ENCODE assay signal across 7 mouse cellular contexts in genomic region chr12:3235124-3235631, GRCm38 (mm10).
A peak's percentile ranks its signal among the peaks of the same experiment; 100 is the strongest.
DNase-seq lines count a peak whose midpoint lies in the region; ATAC-seq and TF ChIP-seq lines count a peak whose summit lies in the region.

No protein-coding gene starts in this region.

- H3K9me3 ChIP-seq in intestine, postnatal 0 days (ENCODE audit: control insufficient read depth): no peaks in the 10 kb centered on the region
- H3K9me3 ChIP-seq in midbrain, embryonic 12.5 days: 0 out of 2 replicates have a peak, but pooled peaks cover 3% of the 10 kb centered on the region

- peak; percentile 87 for ATAC-seq in intestine, postnatal 0 days
- peak; percentile 81 for ATAC-seq in midbrain, embryonic 12.5 days (ENCODE audit: low FRiP score, low read depth)

- peak overlapping the region; percentile 63 for H3K4me3 ChIP-seq in intestine, postnatal 0 days (ENCODE audit: low read depth, low read length)
- peak overlapping the region; percentile 55 for H3K4me3 ChIP-seq in midbrain, embryonic 12.5 days
- H3K4me3 ChIP-seq in small intestine, adult 2 months (ENCODE audit: low read depth, low read length): peak overlapping the region; percentile 69

- H3K27ac ChIP-seq in intestine, postnatal 0 days (ENCODE audit: low read depth, low read length): peak overlapping the region; percentile 88
- H3K27ac ChIP-seq in midbrain, embryonic 12.5 days (replicated peaks): peak overlapping the region; percentile 79
- H3K27ac ChIP-seq in small intestine, adult 2 months (ENCODE audit: insufficient read depth, low read depth, low read length): no peak overlapping the region

- WGBS in intestine, postnatal 0 days: 20% methylated on average over 36 of the region's 36 CpGs
- 28% methylated on average over 36 of the region's 36 CpGs for WGBS in midbrain, embryonic 12.5 days
- WGBS in small intestine, adult 2 months: 30% methylated on average over 36 of the region's 36 CpGs

- peak overlapping the region; percentile 75 for H3K4me2 ChIP-seq in intestine, postnatal 0 days (replicated peaks; ENCODE audit: low read depth)
- H3K4me2 ChIP-seq in midbrain, embryonic 12.5 days (replicated peaks): peak overlapping the region; percentile 54

- no peaks in the 10 kb centered on the region for H3K27me3 ChIP-seq in intestine, postnatal 0 days (replicated peaks; ENCODE audit: control insufficient read depth, insufficient read depth, low read length)
- H3K27me3 ChIP-seq in midbrain, embryonic 12.5 days: no peaks in the 10 kb centered on the region
- H3K27me3 ChIP-seq in small intestine, adult 2 months (ENCODE audit: control insufficient read depth, insufficient read depth, low read length): no peaks in the 10 kb centered on the region

- peak overlapping the region; percentile 62 for H3K9ac ChIP-seq in intestine, postnatal 0 days (ENCODE audit: low read depth, low read length)
- peak overlapping the region; percentile 28; the same call in 1 of the 2 replicates for H3K9ac ChIP-seq in midbrain, embryonic 12.5 days (replicated peaks)

- DNase-seq in adrenal gland, adult 8-10 months: peak; percentile 94
- DNase-seq in embryo, embryonic 11.5 days (ENCODE audit: low read depth, low spot score): peak; percentile 88
- peak; percentile 94 for DNase-seq in gonadal fat pad, adult 2 months (ENCODE audit: low read depth)
- DNase-seq in left cerebral cortex, postnatal 4 days: peak; percentile 87

- peaks cover 27% of the 10 kb centered on the region for H3K36me3 ChIP-seq in intestine, postnatal 0 days (ENCODE audit: control insufficient read depth, insufficient read depth)
- H3K36me3 ChIP-seq in midbrain, embryonic 12.5 days: peaks cover 32% of the 10 kb centered on the region
- peaks cover 7% of the 10 kb centered on the region for H3K36me3 ChIP-seq in small intestine, adult 2 months (ENCODE audit: control insufficient read depth, insufficient read depth, low read length)

- intact Hi-C loops in left cerebral cortex, postnatal 4 days (cut with DNase I): loop anchor here (5.0 kb wide), 1 partner anchor 72 kb away; the partner anchor contains the start of gene Rab10

- TF ChIP-seq CTCF in intestine, postnatal 0 days (IDR thresholded peaks at IDR 0.05; ENCODE audit: low read depth): no peak
- TF ChIP-seq CTCF in small intestine, adult 2 months (IDR thresholded peaks at IDR 0.05; ENCODE audit: extremely low read depth, insufficient read length, insufficient replicate concordance, low read depth, low read length): no peak

- H3K4me1 ChIP-seq in intestine, postnatal 0 days (replicated peaks; ENCODE audit: control insufficient read depth, insufficient read depth, low read length): 0 out of 2 replicates have a peak, but pooled peaks cover 3% of the 10 kb centered on the region
- no peaks in the 10 kb centered on the region for H3K4me1 ChIP-seq in midbrain, embryonic 12.5 days
- peaks cover 8% of the 10 kb centered on the region for H3K4me1 ChIP-seq in small intestine, adult 2 months (ENCODE audit: control insufficient read depth, insufficient read depth, insufficient read length, low read length)

- peak; percentile 83; the same call in 1 of the 2 replicates for TF ChIP-seq POLR2A in small intestine, adult 2 months (IDR thresholded peaks at IDR 0.05; ENCODE audit: low read depth, low read length)
